Mouse (Mus musculus) heart, postnatal 0 days (tissue): ENCODE results near the gene Get4. TPM values are rescaled to one million over a fixed set of nuclear protein-coding genes. Genes with fewer than 3 reads are reported as not detected.

Source experiments
- ATAC-seq: fragments of 200-750 bp; cut with Nextera tagmentation; 2 replicates; pipeline ENCODE4 v1.8.0; 2017; ENCODE audit warnings: low read depth, moderate number of reproducible peaks, moderate library complexity; ENCODE audit not compliant: insufficient read depth
- DNase-seq: peaks from one replicate; pipeline ENCODE4 v3.0.0-alpha.2; 2016; ENCODE audit warnings: low spot score
- H3K27ac ChIP-seq: fragments of 300-500 bp; sonication (generic); 2 replicates; pipeline ENCODE4 v1.5.1; 2014; ENCODE audit warnings: low read depth, mild to moderate bottlenecking
- H3K27me3 ChIP-seq: fragments of 300-500 bp; sonication (generic); 2 replicates; pipeline ENCODE4 v1.6.1; 2014; ENCODE audit warnings: low read length, mixed read lengths; ENCODE audit not compliant: control insufficient read depth, insufficient read depth
- H3K36me3 ChIP-seq: fragments of 300-500 bp; sonication (generic); replicated peaks from 2 replicates; pipeline ENCODE4 v1.6.1; 2014; ENCODE audit warnings: low read length, mixed read lengths; ENCODE audit not compliant: control insufficient read depth, insufficient read depth
- H3K4me1 ChIP-seq: fragments of 300-500 bp; sonication (generic); 2 replicates; pipeline ENCODE4 v1.6.1; 2014; ENCODE audit warnings: antibody characterized with exemption; ENCODE audit not compliant: control insufficient read depth, insufficient read depth
- H3K4me2 ChIP-seq: fragments of 300-500 bp; sonication (generic); 2 replicates; pipeline ENCODE4 v1.6.1; 2014; ENCODE audit warnings: low read depth, mild to moderate bottlenecking, low read length, moderate library complexity
- H3K4me3 ChIP-seq: fragments of 300-500 bp; sonication (generic); 2 replicates; pipeline ENCODE4 v1.5.1; 2014; ENCODE audit warnings: low read depth, low read length
- H3K9ac ChIP-seq: fragments of 300-500 bp; sonication (generic); replicated peaks from 2 replicates; pipeline ENCODE4 v1.6.1; 2014; ENCODE audit warnings: low read depth, low read length, mixed read lengths
- H3K9me3 ChIP-seq: fragments of 300-500 bp; sonication (generic); replicated peaks from 2 replicates; pipeline ENCODE4 v1.6.1; 2016; ENCODE audit warnings: low read length; ENCODE audit not compliant: control insufficient read depth
- CTCF ChIP-seq: IDR thresholded peaks from 2 replicates; pipeline ENCODE4 v1.5.1; 2016; ENCODE audit warnings: antibody characterized with exemption, control low read depth, low read depth
- EP300 ChIP-seq: IDR thresholded peaks from 2 replicates; pipeline ENCODE4 v1.6.1; 2016; ENCODE audit warnings: antibody characterized with exemption, low read depth
- WGBS: fragments of 180-500 bp; shearing (Covaris S2); extraction: QIAGEN DNeasy Blood & Tissue Kit; methylation state at CpG from one replicate; pipeline ENCODE4 v1.1.7; 2014; 5-methylcytosine and 5-hydroxymethylcytosine counted together
- polyA plus RNA-seq: library from polyadenylated mRNA; unstranded; fragments of >200 nt; fragmentation: Nextera tagmentation; extraction: Ambion mirVana; gene quantifications from 2 replicates; pipeline ENCODE4 v1.2.1, GENCODE M21; 2015
- total RNA-seq: library from RNA; depleted of rRNA; stranded (reverse); fragments of >200 nt; gene quantifications from 2 replicates; pipeline ENCODE4 v1.2.3, GENCODE M21; 2014; ENCODE audit warnings: low replicate concordance

Gene Get4
- total and polyA plus RNA-seq, 2 experiments from 2014 or later = 61.6 to 153 TPM

GRCm38 (mm10) chr5:139270806-139271521, 18.8 kb downstream of the Get4 start:
- Histone ChIP-seq H3K9ac (no peak overlapping the region), H3K36me3 (peaks cover 35% of the 10 kb centered on the region), H3K27ac (peak overlapping the region; percentile 46), H3K4me1 (peaks cover 9% of the 10 kb centered on the region), H3K4me2 (no peak overlapping the region), H3K27me3 (no peaks in the 10 kb centered on the region), H3K4me3 (no peak overlapping the region), H3K9me3 (no peaks in the 10 kb centered on the region)
- 49% methylated on average over 16 of the region's 16 CpGs for WGBS
- TF ChIP-seq EP300 (no peak), CTCF (no peak)
- DNase-seq (no peak), ATAC-seq (no peak; the same call in 1 of the 2 replicates)

GRCm38 (mm10) chr5:139271994-139272554, 19.9 kb downstream of the Get4 start:
- Histone ChIP-seq H3K36me3 (peaks cover 23% of the 10 kb centered on the region), H3K4me2 (no peak overlapping the region), H3K9me3 (no peaks in the 10 kb centered on the region), H3K4me3 (no peak overlapping the region), H3K27me3 (no peaks in the 10 kb centered on the region), H3K27ac (no peak overlapping the region), H3K4me1 (peaks cover 9% of the 10 kb centered on the region), H3K9ac (no peak overlapping the region)
- DNase-seq = no peak
- ATAC-seq = no peak
- WGBS = 75% methylated on average over 8 of the region's 8 CpGs
- TF ChIP-seq CTCF = no peak
- no peak for TF ChIP-seq EP300

- ATAC-seq (no peak), DNase-seq (no peak)
- Histone ChIP-seq H3K27me3 (no peaks in the 10 kb centered on the region), H3K27ac (no peak overlapping the region), H3K4me1 (no peaks in the 10 kb centered on the region), H3K4me2 (no peak overlapping the region), H3K4me3 (no peak overlapping the region), H3K9ac (no peak overlapping the region), H3K36me3 (no peaks in the 10 kb centered on the region), H3K9me3 (no peaks in the 10 kb centered on the region)
- TF ChIP-seq EP300 (no peak), CTCF (no peak)
- WGBS = 68% methylated on average over 8 of the region's 8 CpGs
Observed at GRCm38 (mm10) chr5:139277287-139277686, 25.2 kb downstream of the Get4 start.

- Histone ChIP-seq H3K4me3 (no peak overlapping the region), H3K4me1 (no peaks in the 10 kb centered on the region), H3K36me3 (no peaks in the 10 kb centered on the region), H3K27me3 (no peaks in the 10 kb centered on the region), H3K9me3 (no peaks in the 10 kb centered on the region), H3K9ac (no peak overlapping the region), H3K4me2 (no peak overlapping the region), H3K27ac (peak overlapping the region; percentile 34; the same call in 1 of the 2 replicates)
- WGBS = 47% methylated on average over 10 of the region's 11 CpGs
- ATAC-seq = 0 out of 2 replicates have a peak, but pooled peaks have one; percentile 21
- DNase-seq = no peak
- TF ChIP-seq EP300 (no peak), CTCF (no peak)
Observed at GRCm38 (mm10) chr5:139281373-139282112, 29.4 kb downstream of the Get4 start.

- Histone ChIP-seq H3K4me1 (no peaks in the 10 kb centered on the region), H3K27ac (peak overlapping the region; percentile 34; the same call in 1 of the 2 replicates), H3K9me3 (no peaks in the 10 kb centered on the region), H3K36me3 (no peaks in the 10 kb centered on the region), H3K4me2 (no peak overlapping the region), H3K27me3 (no peaks in the 10 kb centered on the region), H3K9ac (no peak overlapping the region), H3K4me3 (no peak overlapping the region)
- ATAC-seq (peak; percentile 69), DNase-seq (peak; percentile 77)
- TF ChIP-seq CTCF (peak; percentile 99), EP300 (no peak)
- WGBS = 5% methylated on average over 15 of the region's 15 CpGs
Observed at GRCm38 (mm10) chr5:139282191-139282590, 30.1 kb downstream of the Get4 start.
